Mouse (Mus musculus): Measurements from ENCODE around the gene Gm20388. TPM values are rescaled to one million over a fixed set of nuclear protein-coding genes. Genes with fewer than 3 reads are reported as not detected.
A peak's percentile ranks its signal among the peaks of the same experiment; 100 is the strongest.

The Gm20388 gene
- polyA plus RNA-seq, 1 experiment from 2014 or later: 8.3 TPM

GRCm38 (mm10) chr8:121071454-121071853 lies 1160.8 kb downstream of the Gm20388 start:
- peak; percentile 30; the same call in 1 of the 2 replicates for ATAC-seq (replicated peaks; ENCODE audit: low FRiP score, low TSS enrichment, low read depth)

DNA sequence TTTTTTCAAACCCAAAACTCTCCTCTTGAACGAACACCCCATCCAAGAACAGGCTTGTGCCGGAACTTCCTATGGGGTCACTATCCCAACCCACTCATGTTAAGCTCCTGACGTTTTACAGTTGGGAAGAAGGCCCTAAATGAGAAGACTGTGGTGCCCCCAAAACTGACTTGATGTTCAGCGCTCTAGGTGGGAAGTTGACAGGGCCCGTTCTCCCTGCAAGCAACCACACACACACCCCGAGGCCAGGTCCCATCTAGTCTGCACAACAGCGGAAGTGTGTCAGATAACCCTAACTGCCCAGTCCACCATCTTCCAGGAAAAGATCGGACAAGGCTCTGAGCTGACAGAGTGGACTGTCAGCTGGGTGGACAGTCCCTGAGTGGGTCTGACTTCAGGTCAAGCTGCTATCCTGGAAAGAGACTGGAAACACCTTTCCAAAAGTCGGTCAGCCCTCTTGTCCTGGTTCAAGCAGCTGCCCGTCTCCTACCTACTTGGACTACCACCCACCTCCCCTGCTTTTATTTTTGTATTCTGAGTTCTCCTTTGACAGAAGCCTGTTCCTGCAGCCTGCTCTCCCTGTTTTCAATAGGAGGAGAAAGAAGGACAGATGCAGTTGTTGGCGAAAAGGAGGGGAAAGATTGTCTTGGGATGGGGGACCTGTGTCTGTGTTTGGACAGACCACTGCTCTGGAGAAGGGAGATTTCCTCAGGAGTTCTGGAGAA lies 1161.9 kb downstream of the Gm20388 start:
- H3K27ac ChIP-seq (ENCODE audit: low read depth): peak overlapping the region; percentile 87
- DNase-seq (ENCODE audit: low spot score) (peak; percentile 64), ATAC-seq (replicated peaks; ENCODE audit: low FRiP score, low TSS enrichment, low read depth) (no peak)
- H3K9me3 ChIP-seq (ENCODE audit: control insufficient read depth, low read length): no peaks in the 10 kb centered on the region
- H3K9ac ChIP-seq (ENCODE audit: low read length): peak overlapping the region; percentile 75
- peaks cover 3% of the 10 kb centered on the region; the same call in 1 of the 2 replicates for H3K36me3 ChIP-seq (ENCODE audit: control insufficient read depth, insufficient read depth, low read length)
- peak overlapping the region; percentile 32; the same call in 1 of the 2 replicates for H3K4me3 ChIP-seq (ENCODE audit: low read depth, low read length)
- H3K27me3 ChIP-seq (replicated peaks; ENCODE audit: control insufficient read depth, insufficient read depth, low read length): peaks cover 41% of the 10 kb centered on the region
- peak overlapping the region; percentile 54 for H3K4me2 ChIP-seq (ENCODE audit: low read length)
- H3K4me1 ChIP-seq (replicated peaks; ENCODE audit: control insufficient read depth, insufficient read depth, low read length): peaks cover 32% of the 10 kb centered on the region
- WGBS: 26% methylated on average over 11 of the region's 11 CpGs

More at GRCm38 (mm10) chr8:121071454-121071853, 1160.8 kb downstream of the Gm20388 start:
- H3K27ac ChIP-seq (ENCODE audit: low read depth): peak overlapping the region; percentile 87; the same call in 1 of the 2 replicates
- 3% methylated on average over 12 of the region's 12 CpGs for WGBS
- peaks cover 30% of the 10 kb centered on the region for H3K27me3 ChIP-seq (replicated peaks; ENCODE audit: control insufficient read depth, insufficient read depth, low read length)
- H3K4me1 ChIP-seq (replicated peaks; ENCODE audit: control insufficient read depth, insufficient read depth, low read length): peaks cover 29% of the 10 kb centered on the region
- DNase-seq (ENCODE audit: low spot score): peak; percentile 79
- peak overlapping the region; percentile 24; the same call in 1 of the 2 replicates for H3K4me2 ChIP-seq (ENCODE audit: low read length)
- no peaks in the 10 kb centered on the region for H3K9me3 ChIP-seq (ENCODE audit: control insufficient read depth, low read length)
- peaks cover 3% of the 10 kb centered on the region; the same call in 1 of the 2 replicates for H3K36me3 ChIP-seq (ENCODE audit: control insufficient read depth, insufficient read depth, low read length)
- H3K4me3 ChIP-seq (ENCODE audit: low read depth, low read length): no peak overlapping the region
- 0 out of 2 replicates have a peak overlapping the region, but pooled peaks have one; percentile 16 for H3K9ac ChIP-seq (ENCODE audit: low read length)

- Histone ChIP-seq H3K27ac (ENCODE audit: low read depth) (peak overlapping the region; percentile 87), H3K4me3 (ENCODE audit: low read depth, low read length) (peak overlapping the region; percentile 32), H3K36me3 (ENCODE audit: control insufficient read depth, insufficient read depth, low read length) (peaks cover 3% of the 10 kb centered on the region; the same call in 1 of the 2 replicates), H3K4me1 (replicated peaks; ENCODE audit: control insufficient read depth, insufficient read depth, low read length) (peaks cover 34% of the 10 kb centered on the region), H3K9me3 (ENCODE audit: control insufficient read depth, low read length) (no peaks in the 10 kb centered on the region), H3K4me2 (ENCODE audit: low read length) (peak overlapping the region; percentile 54), H3K9ac (ENCODE audit: low read length) (peak overlapping the region; percentile 75), H3K27me3 (replicated peaks; ENCODE audit: control insufficient read depth, insufficient read depth, low read length) (peaks cover 46% of the 10 kb centered on the region)
- peak; percentile 77 for DNase-seq (ENCODE audit: low spot score)
- WGBS: 2% methylated on average over 47 of the region's 48 CpGs
- no peak for ATAC-seq (replicated peaks; ENCODE audit: low FRiP score, low TSS enrichment, low read depth)
Observed at GRCm38 (mm10) chr8:121073174-121074107, 1162.8 kb downstream of the Gm20388 start.

GRCm38 (mm10) chr8:121074108-121074847 lies 1163.6 kb downstream of the Gm20388 start:
- Histone ChIP-seq H3K4me1 (replicated peaks; ENCODE audit: control insufficient read depth, insufficient read depth, low read length) (peaks cover 38% of the 10 kb centered on the region), H3K27me3 (replicated peaks; ENCODE audit: control insufficient read depth, insufficient read depth, low read length) (peaks cover 55% of the 10 kb centered on the region), H3K4me2 (ENCODE audit: low read length) (peak overlapping the region; percentile 54), H3K27ac (ENCODE audit: low read depth) (peak overlapping the region; percentile 87), H3K4me3 (ENCODE audit: low read depth, low read length) (peak overlapping the region; percentile 32), H3K9me3 (ENCODE audit: control insufficient read depth, low read length) (no peaks in the 10 kb centered on the region), H3K9ac (ENCODE audit: low read length) (peak overlapping the region; percentile 75), H3K36me3 (ENCODE audit: control insufficient read depth, insufficient read depth, low read length) (peaks cover 3% of the 10 kb centered on the region; the same call in 1 of the 2 replicates)
- DNase-seq (ENCODE audit: low spot score) (peak; percentile 72), ATAC-seq (replicated peaks; ENCODE audit: low FRiP score, low TSS enrichment, low read depth) (no peak)
- WGBS: 11% methylated on average over 15 of the region's 15 CpGs

DNA sequence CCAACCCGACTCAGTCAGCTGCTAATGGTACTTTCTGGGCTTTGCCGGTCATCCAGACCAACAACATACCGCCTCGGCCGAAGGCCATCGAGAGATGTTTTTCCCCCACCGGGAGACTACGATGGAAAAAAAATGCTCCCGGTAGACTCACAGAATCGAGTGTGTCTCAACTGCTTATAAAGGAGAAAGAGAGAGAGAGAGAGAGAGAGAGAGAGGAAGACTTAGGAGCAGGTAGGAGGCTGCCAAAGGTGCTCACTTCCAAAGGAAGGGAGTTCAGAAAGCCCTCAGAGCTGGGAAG lies 1164.2 kb downstream of the Gm20388 start:
- Histone ChIP-seq H3K4me1 (replicated peaks; ENCODE audit: control insufficient read depth, insufficient read depth, low read length) (peaks cover 38% of the 10 kb centered on the region), H3K36me3 (ENCODE audit: control insufficient read depth, insufficient read depth, low read length) (peaks cover 2% of the 10 kb centered on the region; the same call in 1 of the 2 replicates), H3K27ac (ENCODE audit: low read depth) (peak overlapping the region; percentile 87), H3K27me3 (replicated peaks; ENCODE audit: control insufficient read depth, insufficient read depth, low read length) (peaks cover 60% of the 10 kb centered on the region), H3K9me3 (ENCODE audit: control insufficient read depth, low read length) (no peaks in the 10 kb centered on the region), H3K9ac (ENCODE audit: low read length) (peak overlapping the region; percentile 75), H3K4me3 (ENCODE audit: low read depth, low read length) (peak overlapping the region; percentile 32), H3K4me2 (ENCODE audit: low read length) (peak overlapping the region; percentile 54)
- DNase-seq (ENCODE audit: low spot score) (peak; percentile 80), ATAC-seq (replicated peaks; ENCODE audit: low FRiP score, low TSS enrichment, low read depth) (no peak)
- WGBS: 4% methylated on average over 10 of the region's 10 CpGs

- Histone ChIP-seq H3K4me3 (ENCODE audit: low read depth, low read length) (peak overlapping the region; percentile 32), H3K9me3 (ENCODE audit: control insufficient read depth, low read length) (no peaks in the 10 kb centered on the region), H3K27me3 (replicated peaks; ENCODE audit: control insufficient read depth, insufficient read depth, low read length) (peaks cover 71% of the 10 kb centered on the region), H3K4me1 (replicated peaks; ENCODE audit: control insufficient read depth, insufficient read depth, low read length) (peaks cover 27% of the 10 kb centered on the region), H3K36me3 (ENCODE audit: control insufficient read depth, insufficient read depth, low read length) (no peaks in the 10 kb centered on the region), H3K9ac (ENCODE audit: low read length) (peak overlapping the region; percentile 75), H3K4me2 (ENCODE audit: low read length) (peak overlapping the region; percentile 54), H3K27ac (ENCODE audit: low read depth) (peak overlapping the region; percentile 87)
- DNase-seq (ENCODE audit: low spot score) (peak; percentile 67), ATAC-seq (replicated peaks; ENCODE audit: low FRiP score, low TSS enrichment, low read depth) (no peak)
- 21% methylated on average over 13 of the region's 13 CpGs for WGBS
Observed at GRCm38 (mm10) chr8:121075936-121076335, 1165.3 kb downstream of the Gm20388 start.

DNA sequence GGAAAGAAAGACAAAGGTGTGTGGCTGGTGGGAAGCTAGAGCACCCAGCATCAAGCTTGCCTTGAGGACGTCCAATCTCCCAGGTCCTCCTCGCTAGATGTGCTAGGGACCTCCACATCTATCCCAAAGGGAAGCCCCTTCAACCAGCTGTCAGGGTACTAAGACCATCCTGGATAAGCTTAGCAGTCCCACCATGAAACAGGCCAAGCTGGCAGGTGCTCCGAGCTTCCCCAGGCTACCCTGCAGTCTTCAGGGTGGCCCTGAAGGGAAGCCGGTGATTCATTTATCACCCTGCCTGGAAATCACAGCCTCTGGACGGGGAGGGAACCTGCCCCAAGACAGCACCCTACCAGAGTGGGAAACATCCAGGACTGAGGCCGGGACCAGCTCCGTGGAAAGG lies 1165.9 kb downstream of the Gm20388 start:
- Histone ChIP-seq H3K27me3 (replicated peaks; ENCODE audit: control insufficient read depth, insufficient read depth, low read length) (peaks cover 77% of the 10 kb centered on the region), H3K27ac (ENCODE audit: low read depth) (peak overlapping the region; percentile 87; the same call in 1 of the 2 replicates), H3K36me3 (ENCODE audit: control insufficient read depth, insufficient read depth, low read length) (no peaks in the 10 kb centered on the region), H3K9me3 (ENCODE audit: control insufficient read depth, low read length) (no peaks in the 10 kb centered on the region), H3K4me1 (replicated peaks; ENCODE audit: control insufficient read depth, insufficient read depth, low read length) (peaks cover 22% of the 10 kb centered on the region), H3K4me2 (ENCODE audit: low read length) (peak overlapping the region; percentile 54), H3K4me3 (ENCODE audit: low read depth, low read length) (peak overlapping the region; percentile 32; the same call in 1 of the 2 replicates), H3K9ac (ENCODE audit: low read length) (peak overlapping the region; percentile 75)
- ATAC-seq (replicated peaks; ENCODE audit: low FRiP score, low TSS enrichment, low read depth) (no peak), DNase-seq (ENCODE audit: low spot score) (peak; percentile 56)
- WGBS: 33% methylated on average over 7 of the region's 7 CpGs

GRCm38 (mm10) chr8:121078721-121079120 lies 1168.1 kb downstream of the Gm20388 start:
- peaks cover 10% of the 10 kb centered on the region for H3K4me1 ChIP-seq (replicated peaks; ENCODE audit: control insufficient read depth, insufficient read depth, low read length)
- no peaks in the 10 kb centered on the region for H3K36me3 ChIP-seq (ENCODE audit: control insufficient read depth, insufficient read depth, low read length)
- peak overlapping the region; percentile 80 for H3K4me3 ChIP-seq (ENCODE audit: low read depth, low read length)
- H3K27ac ChIP-seq (ENCODE audit: low read depth): peak overlapping the region; percentile 98
- 20% methylated on average over 14 of the region's 14 CpGs for WGBS
- peak overlapping the region; percentile 97 for H3K9ac ChIP-seq (ENCODE audit: low read length)
- ATAC-seq (replicated peaks; ENCODE audit: low FRiP score, low TSS enrichment, low read depth): no peak
- H3K27me3 ChIP-seq (replicated peaks; ENCODE audit: control insufficient read depth, insufficient read depth, low read length): peaks cover 76% of the 10 kb centered on the region
- H3K9me3 ChIP-seq (ENCODE audit: control insufficient read depth, low read length): no peaks in the 10 kb centered on the region
- DNase-seq (ENCODE audit: low spot score): peak; percentile 66
- H3K4me2 ChIP-seq (ENCODE audit: low read length): peak overlapping the region; percentile 79
